Mouse (Mus musculus) forebrain, postnatal 0 days (tissue): Measurements from ENCODE around the gene Mgarp. TPM values are rescaled to one million over a fixed set of nuclear protein-coding genes. Genes with fewer than 3 reads are reported as not detected.
"Not testable (repeated sequence)": the region's sequence is repeated elsewhere in the genome, so short reads cannot be mapped to it uniquely, and the experiment has no call there.

Experiments used
- ATAC-seq: fragments of 200-750 bp; cut with Nextera tagmentation; 2 replicates; pipeline ENCODE4 v1.8.0; 2017; ENCODE audit warnings: mild to moderate bottlenecking, moderate library complexity
- DNase-seq: peaks from one replicate; pipeline ENCODE4 v3.0.0-alpha.2; 2015
- H3K27ac ChIP-seq: fragments of 300-500 bp; sonication (generic); 2 replicates; pipeline ENCODE4 v1.5.1; 2014; ENCODE audit warnings: low read depth, mild to moderate bottlenecking, antibody characterized with exemption, low read length, moderate library complexity, mixed read lengths
- H3K27me3 ChIP-seq: fragments of 300-500 bp; sonication (generic); 2 replicates; pipeline ENCODE4 v1.6.1; 2014; ENCODE audit warnings: mild to moderate bottlenecking, low read length, mixed read lengths; ENCODE audit not compliant: insufficient read depth
- H3K36me3 ChIP-seq: fragments of 300-500 bp; sonication (generic); 2 replicates; pipeline ENCODE4 v1.6.1; 2014; ENCODE audit warnings: mild to moderate bottlenecking, moderate library complexity; ENCODE audit not compliant: insufficient read depth
- H3K4me1 ChIP-seq: fragments of 300-500 bp; sonication (generic); 2 replicates; pipeline ENCODE4 v1.6.1; 2014; ENCODE audit warnings: antibody characterized with exemption; ENCODE audit not compliant: insufficient read depth
- H3K4me2 ChIP-seq: fragments of 300-500 bp; sonication (generic); 2 replicates; pipeline ENCODE4 v1.6.1; 2014; ENCODE audit warnings: low read depth, mild to moderate bottlenecking, moderate library complexity
- H3K4me3 ChIP-seq: fragments of 300-500 bp; sonication (generic); 2 replicates; pipeline ENCODE4 v1.5.1; 2014; ENCODE audit warnings: low read depth, low read length, mixed read lengths
- H3K9ac ChIP-seq: fragments of 300-500 bp; sonication (generic); 2 replicates; pipeline ENCODE4 v1.6.1; 2014; ENCODE audit warnings: mild to moderate bottlenecking
- H3K9me3 ChIP-seq: fragments of 300-500 bp; sonication (generic); 2 replicates; pipeline ENCODE4 v1.6.1; 2016; ENCODE audit warnings: low read length
- CTCF ChIP-seq: sonication (generic); IDR thresholded peaks from 2 replicates; pipeline ENCODE4 v1.5.1; 2016; ENCODE audit warnings: antibody characterized with exemption, control low read depth, low read depth
- WGBS: fragments of 180-500 bp; shearing (Covaris S2); extraction: QIAGEN DNeasy Blood & Tissue Kit; methylation state at CpG from one replicate; pipeline ENCODE4 v1.1.7; 2014; 5-methylcytosine and 5-hydroxymethylcytosine counted together
- polyA plus RNA-seq: library from polyadenylated mRNA; unstranded; fragments of >200 nt; fragmentation: Nextera tagmentation; extraction: Ambion mirVana; gene quantifications from 2 replicates; pipeline ENCODE4 v1.2.1, GENCODE M21; 2015
- total RNA-seq: library from RNA; depleted of rRNA; stranded (reverse); fragments of >200 nt; gene quantifications from 2 replicates; pipeline ENCODE4 v1.2.3, GENCODE M21; 2014; rRNA removed

Gene Mgarp
- total RNA-seq (0.54 and 0.67 TPM in 2 replicates), polyA plus RNA-seq (0.42 and 0.53 TPM in 2 replicates)

DNA sequence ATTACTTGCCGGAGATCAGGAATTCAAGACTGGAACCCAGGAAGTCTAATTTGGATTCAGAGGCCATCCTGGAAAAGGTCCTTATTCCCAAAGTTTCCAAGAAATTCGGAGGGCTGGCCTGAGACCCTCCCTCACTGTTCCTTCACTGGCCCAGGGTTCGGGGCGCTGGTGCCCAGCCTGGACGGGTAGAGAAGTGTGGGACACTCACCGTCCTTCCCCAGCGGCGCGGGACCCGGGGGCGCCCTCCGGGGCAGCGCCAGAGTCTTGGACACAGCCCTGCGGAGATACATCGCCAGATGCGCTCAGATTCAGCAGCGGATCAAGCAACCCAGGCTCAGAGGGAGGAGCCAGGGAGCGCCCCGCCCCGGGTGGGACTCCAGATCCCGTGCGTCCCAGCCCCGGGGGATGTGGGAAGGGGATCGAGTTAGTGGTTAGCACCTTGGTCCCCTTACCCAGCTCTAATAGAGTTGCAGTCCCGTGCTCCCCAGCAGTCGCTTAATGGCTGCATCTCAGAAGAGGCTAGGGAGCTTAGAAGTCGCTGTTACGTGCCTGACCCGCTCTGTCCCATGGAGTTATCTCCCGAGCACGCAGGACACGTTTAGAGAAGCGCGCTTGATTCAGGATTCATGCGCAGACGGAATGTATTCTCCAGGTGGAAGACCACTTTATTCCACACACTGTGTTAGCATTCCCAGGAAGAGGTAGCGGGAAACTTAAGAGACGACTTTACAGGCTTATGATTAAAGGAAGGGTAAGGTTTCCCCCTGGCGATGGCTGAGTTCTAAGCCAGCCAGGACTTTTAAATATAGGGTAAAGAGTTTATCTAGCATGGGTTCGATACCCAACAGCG is at the start of gene Mgarp:
TSS of gene Mgarp (minus strand) at position 520 of the 850 bp plus-strand sequence.
- peak; percentile 30 for TF ChIP-seq CTCF
- DNase-seq, result peak; percentile 51
- H3K9ac ChIP-seq, result 0 out of 2 replicates have a peak within 1 kb of the TSS, but pooled peaks have one; percentile 14

GRCm38 (mm10) chr3:51434871-51435595 is 38.5 kb upstream of the Mgarp start:
- TF ChIP-seq CTCF, result no peak
- DNase-seq, result no peak
- no peak overlapping the region for H3K4me3 ChIP-seq
- no peaks in the 10 kb centered on the region for H3K4me1 ChIP-seq
- 97% methylated on average over 3 of the region's 3 CpGs for WGBS
- no peak overlapping the region for H3K9ac ChIP-seq
- no peak overlapping the region for H3K4me2 ChIP-seq
- no peak for ATAC-seq
- H3K27me3 ChIP-seq, result no peaks in the 10 kb centered on the region
- H3K36me3 ChIP-seq, result no peaks in the 10 kb centered on the region
- no peaks in the 10 kb centered on the region for H3K9me3 ChIP-seq
- H3K27ac ChIP-seq, result no peak overlapping the region

More for the DNA sequence above, at the start of gene Mgarp:
- H3K27ac ChIP-seq, result no peak within 1 kb of the TSS
- ATAC-seq, result peak; percentile 78
- peak within 1 kb of the TSS; percentile 63 for H3K4me2 ChIP-seq
- H3K36me3 ChIP-seq, result no peaks in the 10 kb centered on the region
- H3K4me3 ChIP-seq, result peak within 1 kb of the TSS; percentile 38
- no peaks in the 10 kb centered on the region for H3K4me1 ChIP-seq
- H3K9me3 ChIP-seq, result no peaks in the 10 kb centered on the region
- peaks cover 4% of the 10 kb centered on the region; the same call in 1 of the 2 replicates for H3K27me3 ChIP-seq
- WGBS, result 4% methylated on average over 41 of the region's 41 CpGs

DNA sequence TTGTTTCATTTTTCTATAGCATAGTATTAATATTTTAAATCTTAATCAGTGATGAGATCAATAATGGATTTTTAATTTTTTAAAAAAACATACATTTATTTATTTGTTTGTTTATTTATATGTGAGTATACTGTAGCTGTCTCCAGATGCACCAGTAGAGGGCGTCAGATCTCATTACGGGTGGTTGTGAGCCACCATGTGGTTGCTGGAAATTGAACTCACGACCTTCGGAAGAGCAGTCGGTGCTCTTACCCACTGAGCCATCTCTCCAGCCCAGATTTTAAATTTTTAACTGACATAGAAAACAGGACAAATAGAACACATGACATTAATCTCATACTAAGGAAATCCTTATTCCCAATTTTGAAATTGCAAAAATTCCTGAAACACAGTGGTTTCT is 37.8 kb upstream of the Mgarp start:
- not testable (repeated sequence) for H3K27me3 ChIP-seq, H3K4me1 ChIP-seq, DNase-seq, H3K27ac ChIP-seq, H3K9ac ChIP-seq, H3K36me3 ChIP-seq, ATAC-seq, H3K4me3 ChIP-seq, H3K9me3 ChIP-seq, H3K4me2 ChIP-seq
- 87% methylated on average over 5 of the region's 5 CpGs for WGBS

DNA sequence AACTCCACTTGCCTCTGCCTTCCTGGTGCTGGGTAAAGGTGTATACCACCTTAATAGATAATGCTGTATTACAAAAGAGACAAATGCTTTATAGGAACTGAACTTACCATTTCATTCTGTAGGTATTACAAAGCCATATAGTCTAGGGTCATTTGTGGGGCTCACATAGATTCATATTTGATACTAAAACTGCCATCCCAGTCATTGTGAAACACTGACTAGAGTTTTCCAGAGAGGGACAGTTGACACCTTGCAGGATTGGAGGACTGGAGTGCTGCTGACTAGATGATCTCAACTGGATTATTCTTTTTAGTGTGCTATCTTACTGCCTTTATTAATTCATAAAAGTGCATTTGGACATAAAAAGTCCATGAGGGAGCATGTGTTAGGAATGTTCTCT is 28.9 kb upstream of the Mgarp start:
- no peaks in the 10 kb centered on the region for H3K9me3 ChIP-seq
- no peaks in the 10 kb centered on the region for H3K27me3 ChIP-seq
- DNase-seq, result no peak
- H3K4me3 ChIP-seq, result no peak overlapping the region
- TF ChIP-seq CTCF, result no peak
- H3K36me3 ChIP-seq, result no peaks in the 10 kb centered on the region
- no peak for ATAC-seq
- no peak overlapping the region for H3K9ac ChIP-seq
- no peak overlapping the region for H3K4me2 ChIP-seq
- H3K27ac ChIP-seq, result no peak overlapping the region
- no peaks in the 10 kb centered on the region for H3K4me1 ChIP-seq

- Histone ChIP-seq H3K4me3 (no peak overlapping the region), H3K27me3 (no peaks in the 10 kb centered on the region), H3K36me3 (no peaks in the 10 kb centered on the region), H3K27ac (no peak overlapping the region), H3K9me3 (no peaks in the 10 kb centered on the region), H3K4me2 (no peak overlapping the region), H3K9ac (no peak overlapping the region), H3K4me1 (peaks cover 14% of the 10 kb centered on the region; the same call in 1 of the 2 replicates)
- no peak for TF ChIP-seq CTCF
- ATAC-seq, result no peak
- WGBS, result 90% methylated on average over 3 of the region's 3 CpGs
- no peak for DNase-seq
Measured at GRCm38 (mm10) chr3:51421921-51422320, 25.4 kb upstream of the Mgarp start.

DNA sequence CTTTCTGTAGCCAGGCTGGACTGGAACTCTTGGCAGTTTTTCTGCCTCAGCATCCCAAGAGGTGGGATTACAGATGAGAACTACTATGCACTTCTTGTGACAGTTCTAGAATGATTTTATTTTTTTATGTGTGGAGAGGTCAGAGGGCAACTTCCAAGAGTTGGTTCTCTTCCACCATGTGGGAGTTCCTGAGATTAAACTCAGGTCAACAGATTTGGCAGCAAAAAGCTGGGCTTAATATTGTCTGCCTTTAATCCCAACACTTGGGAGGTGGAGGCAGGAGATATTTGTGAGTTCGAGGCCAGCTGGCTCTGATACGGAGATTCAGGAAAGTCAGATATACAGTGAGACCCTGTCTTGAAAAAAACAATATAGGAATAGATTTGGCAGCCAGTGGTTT is 21.4 kb upstream of the Mgarp start:
- Histone ChIP-seq H3K4me2 (peak overlapping the region; percentile 81; the same call in 1 of the 2 replicates), H3K27ac (no peak overlapping the region), H3K36me3 (no peaks in the 10 kb centered on the region), H3K4me1 (peaks cover 20% of the 10 kb centered on the region), H3K9ac (no peak overlapping the region), H3K4me3 (0 out of 2 replicates have a peak overlapping the region, but pooled peaks have one; percentile 93), H3K27me3 (no peaks in the 10 kb centered on the region), H3K9me3 (no peaks in the 10 kb centered on the region)
- WGBS, result 51% methylated on average over 2 of the region's 2 CpGs
- ATAC-seq (no peak), DNase-seq (no peak)
- no peak for TF ChIP-seq CTCF

GRCm38 (mm10) chr3:51417485-51417884 is 20.9 kb upstream of the Mgarp start:
- no peaks in the 10 kb centered on the region for H3K36me3 ChIP-seq
- H3K4me2 ChIP-seq, result peak overlapping the region; percentile 81
- peak overlapping the region; percentile 93 for H3K4me3 ChIP-seq
- WGBS, result 43% methylated on average over 2 of the region's 2 CpGs
- ATAC-seq, result no peak
- DNase-seq, result no peak
- peaks cover 20% of the 10 kb centered on the region for H3K4me1 ChIP-seq
- no peaks in the 10 kb centered on the region for H3K27me3 ChIP-seq
- TF ChIP-seq CTCF, result no peak
- no peak overlapping the region for H3K9ac ChIP-seq
- H3K27ac ChIP-seq, result no peak overlapping the region
- H3K9me3 ChIP-seq, result no peaks in the 10 kb centered on the region
